Mouse (Mus musculus) forebrain, postnatal 0 days (tissue): ENCODE measurements around the gene Apba2. TPM values are rescaled to one million over a fixed set of nuclear protein-coding genes. Genes with fewer than 3 reads are reported as not detected.

Experiments
- ATAC-seq: fragments of 200-750 bp; cut with Nextera tagmentation; 2 replicates; pipeline ENCODE4 v1.8.0; 2017; ENCODE audit warnings: mild to moderate bottlenecking, moderate library complexity
- DNase-seq: peaks from one replicate; pipeline ENCODE4 v3.0.0-alpha.2; 2015
- H3K27ac ChIP-seq: fragments of 300-500 bp; sonication (generic); 2 replicates; pipeline ENCODE4 v1.5.1; 2014; ENCODE audit warnings: low read depth, mild to moderate bottlenecking, antibody characterized with exemption, low read length, moderate library complexity, mixed read lengths
- H3K27me3 ChIP-seq: fragments of 300-500 bp; sonication (generic); 2 replicates; pipeline ENCODE4 v1.6.1; 2014; ENCODE audit warnings: mild to moderate bottlenecking, low read length, mixed read lengths; ENCODE audit not compliant: insufficient read depth
- H3K36me3 ChIP-seq: fragments of 300-500 bp; sonication (generic); 2 replicates; pipeline ENCODE4 v1.6.1; 2014; ENCODE audit warnings: mild to moderate bottlenecking, moderate library complexity; ENCODE audit not compliant: insufficient read depth
- H3K4me1 ChIP-seq: fragments of 300-500 bp; sonication (generic); 2 replicates; pipeline ENCODE4 v1.6.1; 2014; ENCODE audit warnings: antibody characterized with exemption; ENCODE audit not compliant: insufficient read depth
- H3K4me2 ChIP-seq: fragments of 300-500 bp; sonication (generic); 2 replicates; pipeline ENCODE4 v1.6.1; 2014; ENCODE audit warnings: low read depth, mild to moderate bottlenecking, moderate library complexity
- H3K4me3 ChIP-seq: fragments of 300-500 bp; sonication (generic); 2 replicates; pipeline ENCODE4 v1.5.1; 2014; ENCODE audit warnings: low read depth, low read length, mixed read lengths
- H3K9ac ChIP-seq: fragments of 300-500 bp; sonication (generic); 2 replicates; pipeline ENCODE4 v1.6.1; 2014; ENCODE audit warnings: mild to moderate bottlenecking
- H3K9me3 ChIP-seq: fragments of 300-500 bp; sonication (generic); 2 replicates; pipeline ENCODE4 v1.6.1; 2016; ENCODE audit warnings: low read length
- CTCF ChIP-seq: sonication (generic); IDR thresholded peaks from 2 replicates; pipeline ENCODE4 v1.5.1; 2016; ENCODE audit warnings: antibody characterized with exemption, control low read depth, low read depth
- whole genome bisulfite sequencing: fragments of 180-500 bp; shearing (Covaris S2); extraction: QIAGEN DNeasy Blood & Tissue Kit; methylation state at CpG from one replicate; pipeline ENCODE4 v1.1.7; 2014; 5-methylcytosine and 5-hydroxymethylcytosine counted together
- polyA plus RNA-seq: library from polyadenylated mRNA; unstranded; fragments of >200 nt; fragmentation: Nextera tagmentation; extraction: Ambion mirVana; gene quantifications from 2 replicates; pipeline ENCODE4 v1.2.1, GENCODE M21; 2015
- total RNA-seq: library from RNA; depleted of rRNA; stranded (reverse); fragments of >200 nt; gene quantifications from 2 replicates; pipeline ENCODE4 v1.2.3, GENCODE M21; 2014

Apba2 gene
- total and polyA plus RNA-seq, 2 experiments from 2014 or later, result 227 to 332 TPM

- Histone ChIP-seq H3K4me2 (no peak overlapping the region), H3K27me3 (no peaks in the 10 kb centered on the region), H3K9ac (no peak overlapping the region), H3K4me3 (no peak overlapping the region), H3K4me1 (peaks cover 13% of the 10 kb centered on the region; the same call in 1 of the 2 replicates), H3K36me3 (no peaks in the 10 kb centered on the region; the same call in 1 of the 2 replicates), H3K9me3 (no peaks in the 10 kb centered on the region), H3K27ac (no peak overlapping the region)
- no peak for DNase-seq
- TF ChIP-seq CTCF, result no peak
- no peak for ATAC-seq
- 96% methylated on average over 4 of the region's 4 CpGs for WGBS
These were observed 69.4 kb downstream of the Apba2 start for GRCm38 (mm10) chr7:64570914-64571313.

- WGBS, result 58% methylated on average over 16 of the region's 16 CpGs
- no peak overlapping the region for H3K4me2 ChIP-seq
- H3K27me3 ChIP-seq, result no peaks in the 10 kb centered on the region
- no peak for TF ChIP-seq CTCF
- H3K36me3 ChIP-seq, result no peaks in the 10 kb centered on the region; the same call in 1 of the 2 replicates
- DNase-seq, result peak; percentile 53
- no peaks in the 10 kb centered on the region for H3K9me3 ChIP-seq
- H3K4me1 ChIP-seq, result peaks cover 6% of the 10 kb centered on the region; the same call in 1 of the 2 replicates
- H3K4me3 ChIP-seq, result no peak overlapping the region
- no peak overlapping the region for H3K27ac ChIP-seq
- no peak overlapping the region for H3K9ac ChIP-seq
- peak; percentile 82 for ATAC-seq
These were observed 72.6 kb downstream of the Apba2 start for GRCm38 (mm10) chr7:64574144-64574543.

- TF ChIP-seq CTCF, result no peak
- Histone ChIP-seq H3K4me3 (no peak overlapping the region), H3K9me3 (no peaks in the 10 kb centered on the region), H3K9ac (no peak overlapping the region), H3K4me1 (peaks cover 13% of the 10 kb centered on the region), H3K36me3 (no peaks in the 10 kb centered on the region), H3K27me3 (no peaks in the 10 kb centered on the region), H3K4me2 (no peak overlapping the region), H3K27ac (no peak overlapping the region)
- no peak for DNase-seq
- WGBS, result 25% methylated on average over 1 of the region's 1 CpGs
- ATAC-seq, result no peak
These were observed 75.0 kb downstream of the Apba2 start for GRCm38 (mm10) chr7:64576519-64576951.

GRCm38 (mm10) chr7:64578176-64578575 lies 76.7 kb downstream of the Apba2 start:
- Histone ChIP-seq H3K36me3 (no peaks in the 10 kb centered on the region), H3K4me3 (no peak overlapping the region), H3K4me2 (no peak overlapping the region), H3K27me3 (no peaks in the 10 kb centered on the region), H3K9me3 (no peaks in the 10 kb centered on the region), H3K4me1 (peaks cover 13% of the 10 kb centered on the region), H3K9ac (no peak overlapping the region), H3K27ac (no peak overlapping the region)
- ATAC-seq (no peak), DNase-seq (no peak)
- TF ChIP-seq CTCF, result no peak
- WGBS, result 86% methylated on average over 6 of the region's 6 CpGs

- peak; percentile 20 for ATAC-seq
- Histone ChIP-seq H3K9me3 (no peaks in the 10 kb centered on the region), H3K4me2 (no peak overlapping the region), H3K9ac (no peak overlapping the region), H3K36me3 (no peaks in the 10 kb centered on the region), H3K4me3 (no peak overlapping the region), H3K4me1 (peaks cover 13% of the 10 kb centered on the region), H3K27ac (peak overlapping the region; percentile 30; the same call in 1 of the 2 replicates), H3K27me3 (no peaks in the 10 kb centered on the region)
- no peak for TF ChIP-seq CTCF
- WGBS, result 11% methylated on average over 4 of the region's 4 CpGs
- no peak for DNase-seq
These were observed 78.4 kb downstream of the Apba2 start for GRCm38 (mm10) chr7:64579887-64580286.

- no peak overlapping the region for H3K4me2 ChIP-seq
- WGBS, result 31% methylated on average over 4 of the region's 4 CpGs
- no peaks in the 10 kb centered on the region for H3K36me3 ChIP-seq
- ATAC-seq (peak; percentile 5; the same call in 1 of the 2 replicates), DNase-seq (no peak)
- H3K4me1 ChIP-seq, result peaks cover 13% of the 10 kb centered on the region
- H3K4me3 ChIP-seq, result no peak overlapping the region
- no peak for TF ChIP-seq CTCF
- no peaks in the 10 kb centered on the region for H3K27me3 ChIP-seq
- no peaks in the 10 kb centered on the region for H3K9me3 ChIP-seq
- 0 out of 2 replicates have a peak overlapping the region, but pooled peaks have one; percentile 21 for H3K27ac ChIP-seq
- no peak overlapping the region for H3K9ac ChIP-seq
These were observed 78.8 kb downstream of the Apba2 start for GRCm38 (mm10) chr7:64580293-64580692.

- Histone ChIP-seq H3K9ac (no peak overlapping the region), H3K4me2 (no peak overlapping the region), H3K27ac (no peak overlapping the region), H3K4me3 (no peak overlapping the region), H3K4me1 (peaks cover 13% of the 10 kb centered on the region), H3K27me3 (no peaks in the 10 kb centered on the region), H3K9me3 (no peaks in the 10 kb centered on the region), H3K36me3 (no peaks in the 10 kb centered on the region)
- TF ChIP-seq CTCF, result no peak
- DNase-seq (no peak), ATAC-seq (no peak)
- 51% methylated on average over 8 of the region's 8 CpGs for WGBS
These were observed 80.9 kb downstream of the Apba2 start for GRCm38 (mm10) chr7:64582358-64582757.

GRCm38 (mm10) chr7:64583670-64584121 lies 82.2 kb downstream of the Apba2 start:
- no peak for TF ChIP-seq CTCF
- ATAC-seq, result peak; percentile 79
- H3K27me3 ChIP-seq, result no peaks in the 10 kb centered on the region
- WGBS, result 58% methylated on average over 6 of the region's 6 CpGs
- peak; percentile 44 for DNase-seq
- H3K36me3 ChIP-seq, result no peaks in the 10 kb centered on the region
- H3K27ac ChIP-seq, result no peak overlapping the region
- H3K4me3 ChIP-seq, result no peak overlapping the region
- no peaks in the 10 kb centered on the region for H3K9me3 ChIP-seq
- H3K4me1 ChIP-seq, result peaks cover 13% of the 10 kb centered on the region
- no peak overlapping the region for H3K4me2 ChIP-seq
- no peak overlapping the region for H3K9ac ChIP-seq
